Mouse (Mus musculus): ENCODE measurements around the gene Hhip. TPM values are rescaled to one million over a fixed set of nuclear protein-coding genes. Genes with fewer than 3 reads are reported as not detected.

Hhip gene
- polyA plus RNA-seq (2014; fragmentation: Illumina TruSeq; extraction: RNeasy Lipid Tissue Mini Kit (QIAGEN cat#74804); ENCODE audit: insufficient read depth, low read depth, low replicate concordance), result 8.4 TPM

DNA sequence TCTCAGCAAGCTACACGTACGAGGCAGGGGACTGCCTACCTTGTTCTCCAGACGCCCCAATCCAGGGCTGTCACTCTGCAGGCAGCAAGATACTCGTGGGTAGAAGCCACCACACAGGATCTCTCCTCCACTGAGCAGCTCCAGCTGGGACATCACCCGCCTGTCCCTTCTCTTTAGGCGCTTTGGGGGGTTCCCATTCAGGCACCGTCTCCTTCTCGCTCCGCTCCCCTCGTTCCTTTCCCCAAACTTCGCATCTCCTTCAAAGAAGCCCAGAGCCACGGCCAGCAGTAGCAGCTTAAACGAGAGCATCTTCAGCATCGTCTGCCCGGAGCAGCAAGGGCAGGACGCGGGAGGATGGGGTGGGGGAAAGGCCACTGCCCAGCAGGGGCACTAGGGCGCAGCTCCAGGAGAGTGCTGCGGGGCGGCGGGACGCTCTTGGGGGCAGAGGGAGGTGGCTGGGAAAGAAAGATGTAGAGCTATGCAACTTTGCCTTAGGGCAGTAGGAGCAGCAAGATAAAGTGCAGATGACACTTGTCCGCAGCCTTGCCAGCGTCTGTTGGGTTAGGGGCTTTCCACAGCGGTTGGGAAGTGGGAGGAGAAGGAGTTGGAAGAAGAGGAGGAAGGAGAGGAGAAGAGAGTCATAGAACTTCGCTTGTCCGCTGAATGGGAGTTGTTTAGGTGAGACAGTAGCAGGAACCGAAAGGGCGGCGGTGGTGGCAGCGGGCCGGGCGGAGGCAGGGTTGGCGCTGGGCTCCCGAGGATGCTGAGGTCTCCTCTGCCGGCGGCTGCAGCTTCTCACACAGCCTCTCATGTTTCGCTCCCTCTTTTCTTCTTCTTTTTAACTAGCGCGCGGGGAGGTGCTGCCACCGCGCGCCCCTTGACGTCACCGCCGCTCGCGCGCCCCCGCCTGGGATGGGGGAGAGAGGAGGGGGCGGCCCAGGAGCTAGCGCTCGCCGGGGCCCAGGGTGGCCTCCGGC is at the start of gene Hhip:
Gene Hhip, minus strand, starts transcription at position 809 of the 977 bp plus-strand sequence.

Data from lung, adult 10 weeks (tissue).